Mouse (Mus musculus): Measurements from ENCODE around the gene Sh2d7.

Sh2d7 gene

DNA sequence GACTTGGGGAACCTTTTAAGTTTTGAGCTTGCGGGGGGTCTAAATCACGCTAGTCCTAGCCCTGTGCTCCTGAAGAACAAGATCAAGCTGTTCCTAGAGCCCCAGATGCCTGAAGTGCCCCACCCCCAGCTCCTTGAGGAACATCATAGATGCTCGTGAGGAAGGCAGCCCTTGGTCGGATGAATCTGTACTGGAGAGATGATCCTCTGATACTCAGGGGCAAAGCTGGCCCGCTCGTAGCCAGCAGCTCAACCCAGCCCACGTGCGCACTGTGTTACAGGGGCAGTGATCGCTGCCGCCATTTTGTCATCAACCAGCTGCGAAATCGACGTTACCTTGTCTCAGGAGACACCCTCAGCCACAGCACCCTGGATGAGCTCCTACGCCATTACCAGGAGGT, at the start of gene Sh2d7:
Gene Sh2d7 (plus strand): TSS at position 301 of the 400 bp plus-strand sequence.
- DNase-seq (ENCODE audit: low spot score in 2 of 2) = no peak

GRCm38 (mm10) chr9:54489599-54489998, 49.2 kb upstream of the Sh2d7 start:
- no peak for DNase-seq (ENCODE audit: low spot score in 2 of 2)

- no peak for DNase-seq (ENCODE audit: low spot score in 2 of 2)
Measured at GRCm38 (mm10) chr9:54490431-54490830, 48.4 kb upstream of the Sh2d7 start.

- DNase-seq (ENCODE audit: low spot score in 2 of 2) = no peak
Measured at GRCm38 (mm10) chr9:54499291-54499690, 39.5 kb upstream of the Sh2d7 start.

GRCm38 (mm10) chr9:54499791-54500190, 39.0 kb upstream of the Sh2d7 start:
- DNase-seq (ENCODE audit: low spot score in 2 of 2) = no peak

DNA sequence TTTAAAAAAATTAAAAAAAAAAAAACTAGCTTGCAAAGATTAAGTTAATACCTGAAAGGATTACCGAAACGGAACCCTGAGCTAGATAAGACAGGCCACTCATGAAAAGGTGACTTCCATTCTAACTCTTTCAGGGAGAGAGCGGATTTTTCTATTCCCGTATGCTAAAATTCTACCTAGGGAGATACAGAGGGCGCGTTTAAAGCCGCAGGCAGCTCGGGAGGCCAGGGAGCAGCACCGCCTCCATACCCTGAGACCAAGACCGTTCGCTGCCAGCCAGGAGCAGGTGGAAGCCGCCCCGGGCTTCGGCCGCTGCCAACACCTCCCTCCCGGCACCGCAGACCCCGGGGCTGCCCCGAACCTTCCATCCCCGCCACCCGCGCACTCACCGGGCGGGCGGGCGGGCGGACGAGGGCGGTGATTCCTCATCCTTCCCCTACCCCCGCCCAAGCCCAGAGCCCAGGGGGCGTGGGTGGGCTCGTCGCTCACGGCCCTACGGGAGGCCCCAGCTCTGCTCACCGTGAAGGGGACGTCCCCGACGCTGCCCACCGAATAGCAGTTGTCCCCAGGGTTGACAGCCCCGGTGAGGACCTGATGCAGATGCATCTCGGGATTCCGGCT, 37.8 kb upstream of the Sh2d7 start:
- peak in 1 of 2 experiments; percentile 35 for DNase-seq (ENCODE audit: low spot score in 2 of 2)

DNA sequence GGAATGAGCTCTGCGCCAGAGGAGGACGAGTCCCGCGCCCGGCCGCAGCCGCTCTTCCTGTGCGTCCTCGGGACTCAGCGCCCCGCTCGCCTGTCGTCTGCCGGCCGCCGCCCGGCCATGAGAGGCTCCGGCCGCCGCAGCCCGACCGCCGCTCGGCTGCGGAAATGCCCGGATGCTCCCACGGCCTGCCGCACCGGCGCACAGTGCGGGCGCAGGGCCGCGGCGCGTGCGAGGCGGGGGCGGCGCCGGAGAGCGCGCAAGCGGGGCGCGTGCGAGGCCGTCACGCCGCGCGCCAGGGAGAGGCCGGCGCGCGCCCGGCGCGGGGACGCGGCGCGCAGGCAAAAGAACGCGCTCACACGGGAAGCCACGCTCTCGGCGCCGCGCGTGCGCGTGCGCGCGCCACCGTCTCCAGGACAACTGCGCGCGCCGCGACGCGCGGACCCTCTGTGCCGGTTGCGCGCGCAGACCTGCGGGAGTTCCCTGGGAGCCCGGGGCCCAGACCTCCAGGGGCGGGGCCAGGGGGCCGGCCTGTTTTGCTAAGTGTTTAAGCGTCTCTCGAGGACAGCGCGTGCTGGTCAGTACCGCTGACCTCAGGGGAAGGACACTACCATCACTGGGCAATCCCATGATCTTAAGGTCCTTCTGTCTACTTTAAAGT, 37.2 kb upstream of the Sh2d7 start, which contains the start of gene Dmxl2:
Gene Dmxl2 (minus strand): TSS at position 174 of the 658 bp plus-strand sequence.
- peak; percentile 73 to 93 for DNase-seq (ENCODE audit: low spot score in 2 of 2)

GRCm38 (mm10) chr9:54502111-54502495, 36.7 kb upstream of the Sh2d7 start:
- no peak for DNase-seq (ENCODE audit: low spot score in 2 of 2)

GRCm38 (mm10) chr9:54502873-54503272, 35.9 kb upstream of the Sh2d7 start:
- no peak for DNase-seq (ENCODE audit: low spot score in 2 of 2)

DNA sequence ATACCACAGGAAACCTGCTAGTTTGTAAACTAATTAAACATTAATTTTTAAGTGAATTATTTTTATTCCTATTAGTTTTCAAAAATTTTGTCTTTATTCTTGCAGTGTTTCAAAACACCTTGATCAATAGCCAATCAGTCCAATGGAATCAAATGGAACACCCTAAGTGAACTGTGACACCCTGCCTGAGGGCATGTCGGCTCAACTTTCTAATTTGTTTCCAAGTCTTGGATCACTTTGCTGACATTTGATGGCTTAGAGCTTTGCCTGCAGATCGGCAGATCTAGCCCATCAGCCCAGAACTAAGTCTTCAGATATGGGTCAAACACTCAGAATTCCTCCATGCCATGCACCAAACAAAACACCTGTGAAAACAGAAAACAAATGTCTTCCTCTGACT, 22.8 kb upstream of the Sh2d7 start:
- DNase-seq (ENCODE audit: low spot score in 2 of 2) = no peak

DNA sequence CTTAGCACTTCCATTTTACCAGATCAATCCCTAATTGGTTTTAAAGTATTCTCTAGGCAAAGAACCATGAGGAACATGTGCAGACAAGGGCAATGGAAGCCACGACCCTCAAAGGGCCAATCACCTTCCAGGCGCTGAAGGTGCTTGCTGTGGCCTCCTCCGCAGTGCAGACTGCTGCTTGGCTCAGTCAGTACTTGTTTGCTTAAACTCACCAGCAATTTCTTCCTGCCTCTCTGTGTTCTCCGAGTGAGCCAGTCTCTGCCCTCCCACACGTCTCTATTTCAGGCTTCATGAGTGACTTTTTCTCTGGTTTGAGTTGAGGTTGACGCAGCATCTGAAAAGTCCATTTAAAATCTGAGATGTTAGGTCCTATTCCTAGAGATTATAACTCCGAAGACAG, 19.9 kb upstream of the Sh2d7 start:
- no peak for DNase-seq (ENCODE audit: low spot score in 2 of 2)

DNA sequence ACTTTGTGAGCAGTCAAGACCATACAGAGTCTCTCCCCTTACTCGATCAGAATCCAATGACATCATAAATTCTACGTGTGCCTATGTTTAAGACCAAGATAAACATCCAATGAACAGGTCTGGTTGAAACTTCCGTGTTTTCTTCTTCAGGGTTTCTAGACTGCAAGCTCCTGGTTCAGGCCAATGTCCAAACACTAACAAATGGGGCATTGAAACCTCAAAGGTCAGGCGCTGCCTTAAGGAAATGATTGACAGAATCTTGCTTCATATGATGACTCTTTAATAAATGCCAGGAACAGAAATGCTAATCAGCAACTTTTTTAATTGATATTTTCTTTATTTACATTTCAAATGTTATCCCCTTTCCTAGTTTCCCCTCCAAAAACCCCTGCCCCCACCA, 18.5 kb upstream of the Sh2d7 start:
- no peak for DNase-seq (ENCODE audit: low spot score in 2 of 2)

- no peak for DNase-seq (ENCODE audit: low spot score in 2 of 2)
Measured at GRCm38 (mm10) chr9:54527694-54528093, 11.1 kb upstream of the Sh2d7 start.

DNA sequence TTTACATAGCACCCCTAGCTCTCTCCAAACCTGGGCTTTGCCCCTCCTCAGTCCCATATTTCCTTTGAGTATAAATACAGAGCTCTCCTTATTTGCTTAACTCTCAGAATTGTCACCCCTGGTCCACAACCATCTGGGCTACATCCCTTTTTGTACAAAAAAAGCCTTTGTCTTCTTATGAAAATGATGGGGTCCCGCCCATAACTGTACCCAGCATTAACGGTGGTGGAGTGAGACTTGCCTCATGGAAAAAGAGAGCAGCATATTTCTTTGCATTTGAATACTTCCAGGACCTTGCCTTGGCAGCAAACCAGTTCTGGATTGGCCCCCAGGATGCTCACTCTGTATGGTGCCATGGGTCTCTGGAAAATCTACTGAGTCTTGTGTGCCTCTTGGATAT, 8.8 kb upstream of the Sh2d7 start:
- no peak for DNase-seq (ENCODE audit: low spot score in 2 of 2)

DNA sequence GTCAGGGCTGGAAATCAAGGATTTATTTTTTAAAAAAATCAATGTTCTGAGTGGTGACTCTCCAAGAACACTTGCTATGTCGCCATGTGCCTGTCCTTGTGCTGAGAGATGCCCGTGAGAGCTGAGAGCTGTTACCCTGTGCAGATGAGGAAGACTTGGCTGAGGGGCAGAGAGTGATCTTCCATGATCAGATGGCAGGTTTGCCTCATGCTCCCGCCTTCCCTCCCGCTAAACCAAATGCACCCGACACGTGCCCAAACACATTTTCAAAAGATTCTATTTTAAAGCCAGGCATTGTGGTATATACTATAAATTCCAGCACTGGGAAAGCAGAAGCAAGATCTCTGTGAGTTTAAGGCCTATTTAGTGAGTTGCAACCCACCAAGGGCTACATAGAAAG, 7.9 kb upstream of the Sh2d7 start:
- DNase-seq (ENCODE audit: low spot score in 2 of 2) = no peak

DNA sequence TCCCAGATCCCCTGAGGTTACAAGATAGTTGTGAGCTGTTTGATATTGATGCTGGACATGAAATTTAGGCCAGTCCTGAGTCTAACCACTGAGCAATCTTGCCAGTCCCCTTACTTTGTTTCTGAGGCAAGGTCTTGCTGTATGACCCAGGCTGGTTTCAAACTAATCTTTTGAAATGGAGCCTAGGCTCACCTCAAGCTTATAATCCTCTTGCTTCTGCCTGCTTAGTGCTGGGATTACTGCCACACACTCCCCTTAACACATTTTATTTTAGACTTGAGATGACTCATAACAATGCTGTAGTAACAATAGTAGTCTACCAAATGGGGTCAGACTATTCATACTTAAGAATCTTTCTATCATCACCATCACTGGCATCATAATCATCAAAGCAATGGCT, 7.4 kb upstream of the Sh2d7 start:
- no peak for DNase-seq (ENCODE audit: low spot score in 2 of 2)

- DNase-seq (ENCODE audit: low spot score in 2 of 2) = peak in 1 of 2 experiments; percentile 23
Measured at GRCm38 (mm10) chr9:54532926-54533325, 5.9 kb upstream of the Sh2d7 start.

GRCm38 (mm10) chr9:54533975-54534374, 4.8 kb upstream of the Sh2d7 start:
- peak; percentile 60 to 90 for DNase-seq (ENCODE audit: low spot score in 2 of 2)

DNA sequence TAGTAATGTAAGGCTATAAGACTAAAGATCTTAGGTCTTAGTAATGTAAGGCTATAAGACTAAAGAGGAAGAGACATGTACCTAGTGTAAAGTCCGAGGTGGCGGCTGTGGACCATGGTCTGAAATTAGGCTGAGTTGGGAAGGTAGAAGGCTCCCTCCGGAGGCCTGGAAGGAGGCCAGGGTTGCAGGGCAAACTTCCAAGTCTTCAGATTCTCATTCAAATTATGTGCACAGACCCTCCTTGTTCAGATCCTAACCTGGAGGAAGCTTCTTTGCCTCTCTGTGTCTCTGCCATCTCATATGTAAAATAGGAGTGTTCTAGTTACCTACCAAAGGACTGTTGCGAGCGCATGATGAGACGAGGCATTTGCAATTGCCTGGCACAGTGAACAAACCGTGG, 2.5 kb upstream of the Sh2d7 start:
- DNase-seq (ENCODE audit: low spot score in 2 of 2) = peak in 1 of 2 experiments; percentile 67

- no peak for DNase-seq (ENCODE audit: low spot score in 2 of 2)
Measured at GRCm38 (mm10) chr9:54537030-54537429, 1.8 kb upstream of the Sh2d7 start.

DNA sequence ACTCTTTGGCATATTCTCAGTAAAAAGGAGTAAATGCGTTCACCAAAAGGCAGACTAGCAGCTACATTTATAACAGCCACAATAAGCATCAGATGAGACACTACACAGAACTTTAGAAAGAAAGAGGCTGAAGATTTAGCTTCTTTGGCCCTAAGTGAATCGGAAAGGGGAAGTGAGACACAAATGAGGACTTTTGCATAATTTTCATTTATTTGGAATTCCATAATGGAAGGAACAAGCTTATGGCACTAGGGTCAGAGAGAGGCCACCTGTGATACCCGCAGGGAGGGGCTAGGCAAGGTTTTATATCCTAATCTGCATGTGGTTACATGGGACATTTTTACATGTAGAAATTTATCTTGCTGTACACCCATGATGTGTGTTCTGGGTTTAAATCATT, 1.3 kb upstream of the Sh2d7 start:
- DNase-seq (ENCODE audit: low spot score in 2 of 2) = no peak

DNA sequence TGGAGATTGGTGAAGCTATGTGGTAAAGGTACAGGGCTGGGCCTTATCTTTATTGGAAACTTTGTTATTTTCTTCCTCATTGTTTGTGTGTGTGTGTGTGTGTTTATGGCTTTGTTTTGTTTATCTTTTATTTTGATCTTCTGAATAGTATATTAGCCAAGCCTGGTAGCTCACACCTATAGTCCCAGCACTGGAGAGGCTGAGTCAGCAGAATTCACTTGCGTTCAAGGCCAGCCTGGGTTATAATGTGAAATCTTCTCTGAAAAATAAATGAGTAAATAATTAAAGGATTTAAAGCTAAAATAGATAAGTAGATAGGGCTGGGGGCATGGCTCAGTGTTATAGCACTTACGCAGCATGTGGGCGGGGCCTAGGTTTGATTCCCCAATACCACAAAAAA, 540 bp upstream of the Sh2d7 start:
- no peak for DNase-seq (ENCODE audit: low spot score in 2 of 2)

- no peak for DNase-seq (ENCODE audit: low spot score in 2 of 2)
Measured at GRCm38 (mm10) chr9:54540801-54541200, 2.0 kb downstream of the Sh2d7 start.

All from cerebellum, postnatal 4 days (tissue).